Mouse (Mus musculus) central nervous system, embryonic 18 days (tissue): ENCODE data around the gene Zbed4. TPM values are rescaled to one million over a fixed set of nuclear protein-coding genes. Genes with fewer than 3 reads are reported as not detected.

Experiments used
- polyA plus RNA-seq: library from polyadenylated mRNA; depleted of rRNA; stranded (reverse); fragments of >200 nt; gene quantifications from 2 replicates; pipeline ENCODE4 v1.2.3, GENCODE M21; 2012; rRNA removed

Zbed4 gene
- polyA plus RNA-seq = 11.4 and 13.0 TPM in 2 replicates

GRCm38 (mm10) chr15:88751564-88752402, at the start of gene Zbed4:
Zbed4 (plus strand) TSS chr15:88751660.

GRCm38 (mm10) chr15:88733834-88734571, 17.5 kb upstream of the Zbed4 start, which contains the start of gene Brd1:
Brd1 (minus strand) TSS chr15:88734233.

GRCm38 (mm10) chr15:88819026-88819905, 67.8 kb downstream of the Zbed4 start, which contains the start of the genes Alg12 and Creld2:
Alg12 (minus strand) TSS chr15:88819318.
Creld2 (plus strand) TSS chr15:88819646.

Other genes starting within 250 kb of the Zbed4 start
- gene Zdhhc25, start 151.4 kb upstream of the Zbed4 start, polyA plus RNA-seq = not detected in 2 replicates
- 22.4 and 22.7 TPM in 2 replicates for gene Brd1, start 17.4 kb upstream of the Zbed4 start, polyA plus RNA-seq
- gene Alg12, start 67.7 kb downstream of the Zbed4 start, polyA plus RNA-seq = 12.8 and 13.2 TPM in 2 replicates
- 51.9 and 55.9 TPM in 2 replicates for gene Creld2, start 68.0 kb downstream of the Zbed4 start, polyA plus RNA-seq
- gene Pim3, start 110.5 kb downstream of the Zbed4 start, polyA plus RNA-seq = 14.1 and 15.1 TPM in 2 replicates
- 0.54 and 0.68 TPM in 2 replicates for gene Ttll8, start 202.8 kb downstream of the Zbed4 start, polyA plus RNA-seq
- 37.5 and 41.8 TPM in 2 replicates for gene Mlc1, start 227.3 kb downstream of the Zbed4 start, polyA plus RNA-seq
- 0.03 TPM in 1 of 2 replicates, not detected in the other for gene Mov10l1, start 231.2 kb downstream of the Zbed4 start, polyA plus RNA-seq